Mouse (Mus musculus): ENCODE data around the gene Lgals8.

DNA sequence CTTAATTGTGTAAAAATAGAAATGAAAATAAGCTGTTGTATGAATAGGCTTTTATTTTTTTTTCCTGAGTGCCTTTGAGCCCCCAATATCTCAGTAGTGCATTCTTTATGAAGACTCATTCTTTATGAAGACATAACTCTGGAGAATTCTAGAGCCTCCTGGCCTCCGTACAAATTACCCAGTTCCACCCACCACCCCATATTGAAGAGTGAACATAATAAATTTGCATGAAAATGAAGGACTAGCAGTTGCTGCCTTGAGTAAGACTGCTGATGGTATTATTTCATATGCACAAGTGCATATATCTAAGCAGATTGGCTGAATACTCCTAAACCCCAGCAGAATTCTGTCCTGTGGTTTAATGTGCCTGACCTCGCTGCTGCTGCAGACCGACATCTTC is 25.2 kb downstream of the Lgals8 start:
- TF ChIP-seq CTCF (IDR thresholded peaks at IDR 0.05; ENCODE audit: low read depth, low read length) (no peak), POLR2AphosphoS5 (IDR thresholded peaks at IDR 0.05; ENCODE audit: insufficient replicate concordance, low read depth, low read length) (no peak), GATA1 (IDR thresholded peaks at IDR 0.05; ENCODE audit: borderline replicate concordance, low read length) (no peak)

Data from G1E (cell line).